In genomic region chr3:142059890-142060289, GRCm38 (mm10) we compare ENCODE assay signal across 24 mouse cellular contexts.
DNase-seq lines count a peak whose midpoint lies in the region; ATAC-seq and TF ChIP-seq lines count a peak whose summit lies in the region.
"Had no signal": no experiment of that assay in that cellular context is flagged by ENCODE, and none has a peak within 500 bp of the region (broad histone marks: within the 10 kb centered on the region; RNA-seq: fewer than 3 reads in every experiment).

No protein-coding gene starts in this region.

- TF ChIP-seq POLR2A in heart, adult 2 months (IDR thresholded peaks at IDR 0.05; ENCODE audit: insufficient read depth, low read depth, low read length), result no peak

- H3K79me2 ChIP-seq in heart, adult 2 months (replicated peaks; ENCODE audit: control insufficient read depth, insufficient read depth, low read length), result no peaks in the 10 kb centered on the region

- H3K4me2 ChIP-seq in embryonic facial prominence, embryonic 11.5 days (ENCODE audit: low read depth, low read length), result no peak overlapping the region
- H3K4me2 ChIP-seq in lung, embryonic 15.5 days, result no peak overlapping the region
- H3K4me2 ChIP-seq: embryonic facial prominence, embryonic 13.5 days; embryonic facial prominence, embryonic 15.5 days; forebrain, embryonic 12.5 days had no signal

- no peak overlapping the region for H3K9ac ChIP-seq in embryonic facial prominence, embryonic 11.5 days (replicated peaks; ENCODE audit: low read length)
- H3K9ac ChIP-seq in lung, embryonic 15.5 days, result no peak overlapping the region
- H3K9ac ChIP-seq in heart, adult 2 months (ENCODE audit: low read depth, low read length), result no peak overlapping the region
- H3K9ac ChIP-seq: embryonic facial prominence, embryonic 13.5 days; embryonic facial prominence, embryonic 15.5 days; forebrain, embryonic 12.5 days had no signal

- no peaks in the 10 kb centered on the region; the same call in 1 of the 2 replicates for H3K4me1 ChIP-seq in embryonic facial prominence, embryonic 11.5 days (ENCODE audit: control insufficient read depth, insufficient read depth, low read length)
- peaks cover 28% of the 10 kb centered on the region for H3K4me1 ChIP-seq in embryonic facial prominence, embryonic 10.5 days
- H3K4me1 ChIP-seq in lung, embryonic 15.5 days, result peaks cover 16% of the 10 kb centered on the region; the same call in 1 of the 2 replicates
- H3K4me1 ChIP-seq in heart, adult 2 months (ENCODE audit: control insufficient read depth, insufficient read depth, low read length), result no peaks in the 10 kb centered on the region
- H3K4me1 ChIP-seq: embryonic facial prominence, embryonic 15.5 days had no signal

- peak; percentile 11 for DNase-seq in embryonic facial prominence, embryonic 11.5 days (ENCODE audit: low spot score)
- no peak for DNase-seq in embryonic facial prominence, embryonic 10.5 days (ENCODE audit: low spot score)
- DNase-seq in lung, adult 18-20 months, result no peak
- DNase-seq in embryo, embryonic 10.5 days (ENCODE audit: low spot score), result peak; percentile 35
- DNase-seq in embryo, embryonic 11 days, result peak; percentile 17
- no peak for DNase-seq in heart, adult 2 months
- no peak for DNase-seq in left cerebral cortex, postnatal 14 days (ENCODE audit: low spot score in 2 of 2)
- DNase-seq: adrenal gland, adult 2 months; adrenal gland, postnatal 10 days; adrenal gland, postnatal 25 days; cerebellum, adult 11 months; cerebellum, adult 18-20 months; cerebellum, adult 8-10 months; cerebellum, adult 9-11 months; cerebellum, postnatal 14 days; cerebellum, postnatal 36 days had no signal

- no peak overlapping the region for H3K27ac ChIP-seq in embryonic facial prominence, embryonic 11.5 days (replicated peaks; ENCODE audit: low read depth, low read length)
- H3K27ac ChIP-seq in embryonic facial prominence, embryonic 10.5 days (replicated peaks), result no peak overlapping the region
- no peak overlapping the region for H3K27ac ChIP-seq in lung, embryonic 15.5 days
- no peak overlapping the region for H3K27ac ChIP-seq in heart, adult 2 months
- H3K27ac ChIP-seq: embryonic facial prominence, embryonic 13.5 days; embryonic facial prominence, embryonic 15.5 days; forebrain, embryonic 10.5 days; forebrain, embryonic 12.5 days had no signal

- 43% methylated on average over 3 of the region's 3 CpGs for WGBS in embryonic facial prominence, embryonic 11.5 days
- 50% methylated on average over 3 of the region's 3 CpGs for WGBS in embryonic facial prominence, embryonic 10.5 days
- 26% methylated on average over 3 of the region's 3 CpGs for WGBS in lung, embryonic 15.5 days
- WGBS in heart, adult 2 months, result 92% methylated on average over 3 of the region's 3 CpGs

- intact Hi-C loops in heart, adult 2 months (cut with DNase I), result no loop called here
- intact Hi-C loops in left cerebral cortex, postnatal 14 days (cut with DNase I), result no loop called here

- no peak for TF ChIP-seq CTCF in heart, adult 2 months (IDR thresholded peaks at IDR 0.05)

- no peaks in the 10 kb centered on the region for H3K9me3 ChIP-seq in embryonic facial prominence, embryonic 11.5 days (replicated peaks; ENCODE audit: control insufficient read depth, low read length)
- no peaks in the 10 kb centered on the region for H3K9me3 ChIP-seq in embryonic facial prominence, embryonic 10.5 days
- H3K9me3 ChIP-seq in lung, embryonic 15.5 days, result no peaks in the 10 kb centered on the region
- H3K9me3 ChIP-seq: embryonic facial prominence, embryonic 13.5 days; embryonic facial prominence, embryonic 15.5 days; forebrain, embryonic 10.5 days; forebrain, embryonic 12.5 days had no signal

- H3K27me3 ChIP-seq in embryonic facial prominence, embryonic 11.5 days (ENCODE audit: control insufficient read depth, insufficient read depth, low read length), result no peaks in the 10 kb centered on the region
- no peaks in the 10 kb centered on the region for H3K27me3 ChIP-seq in embryonic facial prominence, embryonic 10.5 days (replicated peaks; ENCODE audit: low read depth, poor library complexity, severe bottlenecking)
- H3K27me3 ChIP-seq in lung, embryonic 15.5 days, result no peaks in the 10 kb centered on the region
- H3K27me3 ChIP-seq in heart, adult 2 months (ENCODE audit: control insufficient read depth, insufficient read depth, low read length), result no peaks in the 10 kb centered on the region
- H3K27me3 ChIP-seq: embryonic facial prominence, embryonic 13.5 days; embryonic facial prominence, embryonic 15.5 days; forebrain, embryonic 12.5 days had no signal

- ATAC-seq in embryonic facial prominence, embryonic 11.5 days (replicated peaks; ENCODE audit: insufficient number of reproducible peaks, low FRiP score, low TSS enrichment, low read depth), result no peak
- ATAC-seq in lung, embryonic 15.5 days (ENCODE audit: borderline replicate concordance, extremely low read depth, low FRiP score, low TSS enrichment), result peak; percentile 62; the same call in 1 of the 2 replicates
- ATAC-seq: forebrain, embryonic 14.5 days; forebrain, embryonic 16.5 days had no signal

- no peak for TF ChIP-seq EP300 in heart, adult 2 months (IDR thresholded peaks at IDR 0.05; ENCODE audit: insufficient read depth, low read depth, low read length)

- no peak overlapping the region for H3K4me3 ChIP-seq in embryonic facial prominence, embryonic 11.5 days (ENCODE audit: low read depth, low read length)
- no peak overlapping the region for H3K4me3 ChIP-seq in embryonic facial prominence, embryonic 10.5 days
- no peak overlapping the region for H3K4me3 ChIP-seq in lung, embryonic 15.5 days
- H3K4me3 ChIP-seq in heart, adult 2 months, result no peak overlapping the region
- H3K4me3 ChIP-seq: embryonic facial prominence, embryonic 13.5 days; embryonic facial prominence, embryonic 15.5 days; erythroblast, embryonic 14.5 days; forebrain, embryonic 10.5 days; forebrain, embryonic 12.5 days had no signal

- H3K36me3 ChIP-seq in embryonic facial prominence, embryonic 11.5 days (replicated peaks; ENCODE audit: control insufficient read depth, insufficient read depth, low read depth, low read length), result no peaks in the 10 kb centered on the region
- no peaks in the 10 kb centered on the region for H3K36me3 ChIP-seq in embryonic facial prominence, embryonic 10.5 days (replicated peaks)
- no peaks in the 10 kb centered on the region for H3K36me3 ChIP-seq in lung, embryonic 15.5 days
- H3K36me3 ChIP-seq in heart, adult 2 months (ENCODE audit: control insufficient read depth, insufficient read depth, low read length), result no peaks in the 10 kb centered on the region
- H3K36me3 ChIP-seq: embryonic facial prominence, embryonic 13.5 days; embryonic facial prominence, embryonic 15.5 days; forebrain, embryonic 10.5 days; forebrain, embryonic 12.5 days had no signal

Comparison
In these comparisons a context has a peak if more than half of its experiments do, and no peak if none do; other contexts are left out.
1. DNase-seq: peak in embryonic facial prominence, embryonic 11.5 days (single experiment), embryo, embryonic 10.5 days (single experiment) and embryo, embryonic 11 days (single experiment); none in embryonic facial prominence, embryonic 10.5 days (single experiment), lung, adult 18-20 months (0 of 2), heart, adult 2 months (0 of 2) and left cerebral cortex, postnatal 14 days (0 of 2).